Mouse (Mus musculus): ENCODE data around the gene Oxsm. TPM values are rescaled to one million over a fixed set of nuclear protein-coding genes. Genes with fewer than 3 reads are reported as not detected.

Oxsm gene
- 4.2 and 4.3 TPM in 2 replicates for total RNA-seq (2014; rRNA removed)
- polyA plus RNA-seq (2015; fragmentation: Nextera tagmentation; extraction: Ambion mirVana), result 0.84 and 1.2 TPM in 2 replicates

- Histone ChIP-seq H3K9ac (peak within 1 kb of the TSS; percentile 96), H3K27me3 (ENCODE audit: insufficient read depth, low read length) (no peaks in the 10 kb centered on the region), H3K4me1 (ENCODE audit: insufficient read depth) (peaks cover 10% of the 10 kb centered on the region), H3K4me2 (ENCODE audit: low read depth) (peak within 1 kb of the TSS; percentile 95), H3K27ac (ENCODE audit: low read depth, low read length) (peak within 1 kb of the TSS; percentile 72), H3K36me3 (ENCODE audit: insufficient read depth) (no peaks in the 10 kb centered on the region), H3K4me3 (ENCODE audit: low read depth, low read length) (peak within 1 kb of the TSS; percentile 88), H3K9me3 (ENCODE audit: low read length) (no peaks in the 10 kb centered on the region)
- WGBS, result 2% methylated on average over 65 of the region's 65 CpGs
- ATAC-seq, result peak; percentile 98
- no peak for TF ChIP-seq CTCF (IDR thresholded peaks at IDR 0.05; ENCODE audit: low read depth)
- DNase-seq, result peak; percentile 83
These were observed at the start of gene Oxsm, which contains the start of gene Ngly1 for GRCm38 (mm10) chr14:16249171-16249874. Gene Oxsm (minus strand): TSS chr14:16249808. Gene Ngly1 (plus strand): TSS chr14:16249280.

- ATAC-seq, result peak; percentile 40; the same call in 1 of the 2 replicates
- Histone ChIP-seq H3K36me3 (ENCODE audit: insufficient read depth) (peaks cover 6% of the 10 kb centered on the region), H3K4me3 (ENCODE audit: low read depth, low read length) (no peak overlapping the region), H3K9me3 (ENCODE audit: low read length) (no peaks in the 10 kb centered on the region), H3K27me3 (ENCODE audit: insufficient read depth, low read length) (no peaks in the 10 kb centered on the region), H3K4me1 (ENCODE audit: insufficient read depth) (no peaks in the 10 kb centered on the region), H3K4me2 (ENCODE audit: low read depth) (no peak overlapping the region), H3K9ac (no peak overlapping the region), H3K27ac (ENCODE audit: low read depth, low read length) (no peak overlapping the region)
- no peak for DNase-seq
- WGBS, result 41% methylated on average over 2 of the region's 2 CpGs
- TF ChIP-seq CTCF (IDR thresholded peaks at IDR 0.05; ENCODE audit: low read depth), result no peak
These were observed 47.3 kb upstream of the Oxsm start for GRCm38 (mm10) chr14:16296816-16297468.

GRCm38 (mm10) chr14:16293921-16294320 lies 44.3 kb upstream of the Oxsm start:
- no peaks in the 10 kb centered on the region for H3K9me3 ChIP-seq (ENCODE audit: low read length)
- no peak overlapping the region for H3K4me2 ChIP-seq (ENCODE audit: low read depth)
- 0 out of 2 replicates have a peak, but pooled peaks cover 4% of the 10 kb centered on the region for H3K36me3 ChIP-seq (ENCODE audit: insufficient read depth)
- ATAC-seq (no peak), DNase-seq (no peak)
- no peak overlapping the region for H3K9ac ChIP-seq
- no peak overlapping the region for H3K27ac ChIP-seq (ENCODE audit: low read depth, low read length)
- 97% methylated on average over 1 of the region's 1 CpGs for WGBS
- no peak for TF ChIP-seq CTCF (IDR thresholded peaks at IDR 0.05; ENCODE audit: low read depth)
- H3K4me1 ChIP-seq (ENCODE audit: insufficient read depth), result no peaks in the 10 kb centered on the region
- H3K27me3 ChIP-seq (ENCODE audit: insufficient read depth, low read length), result no peaks in the 10 kb centered on the region
- no peak overlapping the region for H3K4me3 ChIP-seq (ENCODE audit: low read depth, low read length)

- Histone ChIP-seq H3K9ac (no peak overlapping the region), H3K4me3 (ENCODE audit: low read depth, low read length) (no peak overlapping the region), H3K27ac (ENCODE audit: low read depth, low read length) (no peak overlapping the region), H3K9me3 (ENCODE audit: low read length) (no peaks in the 10 kb centered on the region), H3K4me2 (ENCODE audit: low read depth) (no peak overlapping the region), H3K4me1 (ENCODE audit: insufficient read depth) (no peaks in the 10 kb centered on the region), H3K27me3 (ENCODE audit: insufficient read depth, low read length) (no peaks in the 10 kb centered on the region), H3K36me3 (ENCODE audit: insufficient read depth) (0 out of 2 replicates have a peak, but pooled peaks cover 4% of the 10 kb centered on the region)
- no peak for TF ChIP-seq CTCF (IDR thresholded peaks at IDR 0.05; ENCODE audit: low read depth)
- DNase-seq (no peak), ATAC-seq (no peak)
These were observed 43.4 kb upstream of the Oxsm start for GRCm38 (mm10) chr14:16293015-16293414.

- Histone ChIP-seq H3K36me3 (ENCODE audit: insufficient read depth) (0 out of 2 replicates have a peak, but pooled peaks cover 4% of the 10 kb centered on the region), H3K9ac (no peak overlapping the region), H3K27me3 (ENCODE audit: insufficient read depth, low read length) (no peaks in the 10 kb centered on the region), H3K4me3 (ENCODE audit: low read depth, low read length) (no peak overlapping the region), H3K4me2 (ENCODE audit: low read depth) (no peak overlapping the region), H3K4me1 (ENCODE audit: insufficient read depth) (no peaks in the 10 kb centered on the region), H3K9me3 (ENCODE audit: low read length) (no peaks in the 10 kb centered on the region), H3K27ac (ENCODE audit: low read depth, low read length) (no peak overlapping the region)
- ATAC-seq (peak; percentile 48), DNase-seq (no peak)
- TF ChIP-seq CTCF (IDR thresholded peaks at IDR 0.05; ENCODE audit: low read depth), result no peak
- 5% methylated on average over 1 of the region's 1 CpGs for WGBS
These were observed 42.8 kb upstream of the Oxsm start for GRCm38 (mm10) chr14:16292371-16292770.

GRCm38 (mm10) chr14:16283966-16284365 lies 34.4 kb upstream of the Oxsm start:
- no peak overlapping the region for H3K27ac ChIP-seq (ENCODE audit: low read depth, low read length)
- H3K9ac ChIP-seq, result no peak overlapping the region
- H3K27me3 ChIP-seq (ENCODE audit: insufficient read depth, low read length), result no peaks in the 10 kb centered on the region
- WGBS, result 86% methylated on average over 4 of the region's 4 CpGs
- H3K9me3 ChIP-seq (ENCODE audit: low read length), result no peaks in the 10 kb centered on the region
- ATAC-seq (no peak), DNase-seq (no peak)
- TF ChIP-seq CTCF (IDR thresholded peaks at IDR 0.05; ENCODE audit: low read depth), result no peak
- peaks cover 7% of the 10 kb centered on the region; the same call in 1 of the 2 replicates for H3K36me3 ChIP-seq (ENCODE audit: insufficient read depth)
- no peaks in the 10 kb centered on the region for H3K4me1 ChIP-seq (ENCODE audit: insufficient read depth)
- H3K4me2 ChIP-seq (ENCODE audit: low read depth), result no peak overlapping the region
- H3K4me3 ChIP-seq (ENCODE audit: low read depth, low read length), result no peak overlapping the region

- ATAC-seq (peak; percentile 23; the same call in 1 of the 2 replicates), DNase-seq (no peak)
- no peaks in the 10 kb centered on the region for H3K27me3 ChIP-seq (ENCODE audit: insufficient read depth, low read length)
- no peak overlapping the region for H3K4me3 ChIP-seq (ENCODE audit: low read depth, low read length)
- H3K36me3 ChIP-seq (ENCODE audit: insufficient read depth), result peaks cover 7% of the 10 kb centered on the region; the same call in 1 of the 2 replicates
- H3K27ac ChIP-seq (ENCODE audit: low read depth, low read length), result no peak overlapping the region
- no peak overlapping the region for H3K9ac ChIP-seq
- WGBS, result 41% methylated on average over 4 of the region's 4 CpGs
- no peak overlapping the region for H3K4me2 ChIP-seq (ENCODE audit: low read depth)
- H3K4me1 ChIP-seq (ENCODE audit: insufficient read depth), result no peaks in the 10 kb centered on the region
- H3K9me3 ChIP-seq (ENCODE audit: low read length), result no peaks in the 10 kb centered on the region
- TF ChIP-seq CTCF (IDR thresholded peaks at IDR 0.05; ENCODE audit: low read depth), result no peak
These were observed 29.6 kb upstream of the Oxsm start for GRCm38 (mm10) chr14:16279196-16279595.

Measured in forebrain, postnatal 0 days (tissue).